Mouse (Mus musculus) regulatory T cell (primary cell): ENCODE results near the gene Hist1h2bp.
"Not testable (repeated sequence)": the region's sequence is repeated elsewhere in the genome, so short reads cannot be mapped to it uniquely, and the experiment has no call there.

Experiments
- in situ Hi-C: fragments of 300-600 bp; cut with MboI, MseI; formaldehyde crosslinking; loops from one replicate; pipeline ENCODE4 v1.15.1; 2025; ENCODE audit warnings: high pct_unique_total_duplicates

Gene Hist1h2bp

GRCm38 (mm10) chr13:21831418-21832394, 44.4 kb downstream of the Hist1h2bp start, which contains the start of gene Hist1h4n:
Hist1h4n (minus strand) TSS chr13:21832196.
- in situ Hi-C loops, result not testable (repeated sequence)

- in situ Hi-C loops, result not testable (repeated sequence)
Measured at GRCm38 (mm10) chr13:21833461-21833860, 46.2 kb downstream of the Hist1h2bp start, which contains the start of the genes Hist1h2ap and Hist1h2br. Hist1h2ap (minus strand) TSS chr13:21833507. Hist1h2br (plus strand) TSS chr13:21833743.
